In the genomic region with DNA sequence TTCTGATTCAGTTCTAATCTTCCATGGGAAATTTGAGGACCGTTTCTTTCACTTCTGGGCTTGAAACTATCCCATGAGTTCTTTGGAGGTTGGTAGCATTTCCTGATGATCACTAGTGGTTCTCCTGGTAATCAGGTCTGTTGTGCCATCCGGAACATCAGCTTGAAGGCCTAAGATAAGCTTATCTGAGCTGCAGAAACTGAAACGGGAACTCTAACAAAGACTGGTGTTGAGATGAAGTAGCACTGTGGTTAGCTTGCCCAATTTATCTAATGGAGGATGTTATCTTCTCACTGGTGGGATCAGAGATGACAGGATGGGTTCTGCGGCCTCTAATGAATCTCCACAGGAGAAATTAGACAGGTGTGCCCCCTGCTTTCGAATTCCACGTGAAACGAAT, we compare ENCODE assay signal across 12 mouse cellular contexts. TPM values are rescaled to one million over a fixed set of nuclear protein-coding genes. Genes with fewer than 3 reads are reported as not detected.
A peak's percentile ranks its signal among the peaks of the same experiment; 100 is the strongest.
DNase-seq lines count a peak whose midpoint lies in the region; ATAC-seq and TF ChIP-seq lines count a peak whose summit lies in the region.
"Had no signal": no experiment of that assay in that cellular context is flagged by ENCODE, and none has a peak within 500 bp of the region (broad histone marks: within the 10 kb centered on the region; RNA-seq: fewer than 3 reads in every experiment).

No protein-coding gene starts in this region.

- H3K4me1 ChIP-seq in kidney, embryonic 15.5 days, result peaks cover 21% of the 10 kb centered on the region
- H3K4me1 ChIP-seq in hindbrain, embryonic 12.5 days, result peaks cover 21% of the 10 kb centered on the region
- H3K4me1 ChIP-seq in midbrain, postnatal 0 days (ENCODE audit: insufficient read depth, low read length), result peaks cover 5% of the 10 kb centered on the region; the same call in 1 of the 2 replicates

- TF ChIP-seq CTCF in midbrain, postnatal 0 days (IDR thresholded peaks at IDR 0.05), result no peak

- 0 out of 2 replicates have a peak overlapping the region, but pooled peaks have one; percentile 7 for H3K4me2 ChIP-seq in kidney, embryonic 15.5 days
- H3K4me2 ChIP-seq in hindbrain, embryonic 12.5 days (replicated peaks), result peak overlapping the region; percentile 89
- peak overlapping the region; percentile 90 for H3K4me2 ChIP-seq in midbrain, postnatal 0 days (ENCODE audit: low read depth, low read length, poor library complexity, severe bottlenecking)
- H3K4me2 ChIP-seq: liver, embryonic 12.5 days had no signal

- 81% methylated on average over 7 of the region's 7 CpGs for WGBS in kidney, embryonic 15.5 days
- 89% methylated on average over 7 of the region's 7 CpGs for WGBS in hindbrain, embryonic 12.5 days
- WGBS in midbrain, postnatal 0 days, result 72% methylated on average over 7 of the region's 7 CpGs

- no peak overlapping the region for H3K4me3 ChIP-seq in kidney, embryonic 15.5 days (replicated peaks)
- H3K4me3 ChIP-seq in hindbrain, embryonic 12.5 days, result peak overlapping the region; percentile 58
- peak overlapping the region; percentile 53 for H3K4me3 ChIP-seq in midbrain, postnatal 0 days (ENCODE audit: low read depth, low read length)
- H3K4me3 ChIP-seq: liver, embryonic 12.5 days had no signal

- no peak for DNase-seq in kidney, adult 8-10 months
- DNase-seq in Muller cell, postnatal 12 days (ENCODE audit: inconsistent ontology term), result peak; percentile 10
- no peak for DNase-seq in midbrain, postnatal 0 days (ENCODE audit: low spot score)
- DNase-seq in c-Kit-positive CD71-positive TER-119-positive erythroid progenitor cells, embryonic 14.5 days (ENCODE audit: low spot score), result no peak
- no peak for DNase-seq in spleen, postnatal 4 days (ENCODE audit: low spot score in 2 of 2)
- DNase-seq: kidney, postnatal 25 days; thymus, adult 18-20 months had no signal

- ATAC-seq in kidney, embryonic 15.5 days (replicated peaks; ENCODE audit: low FRiP score), result no peak
- ATAC-seq in hindbrain, embryonic 12.5 days (ENCODE audit: low FRiP score), result no peak
- no peak for ATAC-seq in midbrain, postnatal 0 days (ENCODE audit: low FRiP score)
- ATAC-seq: liver, embryonic 12.5 days had no signal

- H3K27me3 ChIP-seq in kidney, embryonic 15.5 days, result no peaks in the 10 kb centered on the region
- no peaks in the 10 kb centered on the region for H3K27me3 ChIP-seq in hindbrain, embryonic 12.5 days
- H3K27me3 ChIP-seq in midbrain, postnatal 0 days (ENCODE audit: insufficient read depth, low read length), result no peaks in the 10 kb centered on the region
- H3K27me3 ChIP-seq: CH12.LX had no signal

- no peaks in the 10 kb centered on the region for H3K9me3 ChIP-seq in kidney, embryonic 15.5 days (replicated peaks)
- no peaks in the 10 kb centered on the region for H3K9me3 ChIP-seq in hindbrain, embryonic 12.5 days (replicated peaks)
- no peaks in the 10 kb centered on the region for H3K9me3 ChIP-seq in midbrain, postnatal 0 days (ENCODE audit: low read length)
- H3K9me3 ChIP-seq: liver, embryonic 12.5 days had no signal

- no peaks in the 10 kb centered on the region for H3K36me3 ChIP-seq in kidney, embryonic 15.5 days
- H3K36me3 ChIP-seq in hindbrain, embryonic 12.5 days, result no peaks in the 10 kb centered on the region
- no peaks in the 10 kb centered on the region for H3K36me3 ChIP-seq in midbrain, postnatal 0 days (ENCODE audit: insufficient read depth, low read length)
- H3K36me3 ChIP-seq: liver, embryonic 12.5 days had no signal

- H3K9ac ChIP-seq in kidney, embryonic 15.5 days, result no peak overlapping the region
- no peak overlapping the region for H3K9ac ChIP-seq in hindbrain, embryonic 12.5 days
- 0 out of 2 replicates have a peak overlapping the region, but pooled peaks have one; percentile 42 for H3K9ac ChIP-seq in midbrain, postnatal 0 days (replicated peaks; ENCODE audit: low read length, poor library complexity, severe bottlenecking)
- H3K9ac ChIP-seq: liver, embryonic 12.5 days had no signal

- no peak overlapping the region for H3K27ac ChIP-seq in kidney, embryonic 15.5 days
- no peak overlapping the region for H3K27ac ChIP-seq in hindbrain, embryonic 12.5 days
- H3K27ac ChIP-seq in midbrain, postnatal 0 days (ENCODE audit: low read depth, low read length), result no peak overlapping the region
- H3K27ac ChIP-seq: liver, embryonic 12.5 days; macrophage had no signal

RNA-seq across cellular contexts. Expression of a gene that starts 21.0 kb away (rescaled TPM):
- polyA plus RNA-seq in kidney, embryonic 15.5 days (2015; fragmentation: Nextera tagmentation; extraction: Ambion mirVana), result 8.8 and 10.5 TPM in 2 replicates
- polyA plus RNA-seq in hindbrain, embryonic 12.5 days (2016; fragmentation: Nextera tagmentation; extraction: Ambion mirVana), result 42.4 and 46.3 TPM in 2 replicates
- 51.4 and 62.6 TPM in 2 replicates for total RNA-seq in midbrain, postnatal 0 days (2014; rRNA removed)
- 58.7 and 78.0 TPM in 2 replicates for polyA plus RNA-seq in midbrain, postnatal 0 days (2015; fragmentation: Nextera tagmentation; extraction: Ambion mirVana)

Comparison
In these comparisons a context has a peak if more than half of its experiments do, and no peak if none do; other contexts are left out.
1. H3K4me2 ChIP-seq: peak in every context shown above with its lines; median percentile 90 in midbrain, postnatal 0 days; 89 in hindbrain, embryonic 12.5 days; 7 in kidney, embryonic 15.5 days.